Mouse (Mus musculus): Measurements from ENCODE around the gene Anks1.

Anks1 gene

GRCm38 (mm10) chr17:28026111-28026872 is 117.2 kb downstream of the Anks1 start:
- DNase-seq: peak; percentile 82

- no peak for DNase-seq
Observed at GRCm38 (mm10) chr17:28027197-28027596, 118.1 kb downstream of the Anks1 start.

GRCm38 (mm10) chr17:28028236-28028635 is 119.1 kb downstream of the Anks1 start:
- DNase-seq: no peak

GRCm38 (mm10) chr17:28029308-28029707 is 120.2 kb downstream of the Anks1 start:
- no peak for DNase-seq

GRCm38 (mm10) chr17:28030446-28030845 is 121.3 kb downstream of the Anks1 start:
- no peak for DNase-seq

- DNase-seq: no peak
Observed at GRCm38 (mm10) chr17:28031281-28031941, 122.3 kb downstream of the Anks1 start.

- DNase-seq: no peak
Observed at GRCm38 (mm10) chr17:28032219-28032618, 123.1 kb downstream of the Anks1 start.

GRCm38 (mm10) chr17:28033046-28033580 is 124.0 kb downstream of the Anks1 start:
- no peak for DNase-seq

GRCm38 (mm10) chr17:28034986-28035385 is 125.9 kb downstream of the Anks1 start:
- peak; percentile 77 for DNase-seq

GRCm38 (mm10) chr17:28036813-28037756 is 128.0 kb downstream of the Anks1 start:
- DNase-seq: no peak

- DNase-seq: no peak
Observed at GRCm38 (mm10) chr17:28040620-28041019, 131.5 kb downstream of the Anks1 start.

GRCm38 (mm10) chr17:28041298-28041697 is 132.2 kb downstream of the Anks1 start:
- DNase-seq: no peak

GRCm38 (mm10) chr17:28042299-28042771 is 133.2 kb downstream of the Anks1 start:
- DNase-seq: peak; percentile 57

- no peak for DNase-seq
Observed at GRCm38 (mm10) chr17:28047017-28047416, 137.9 kb downstream of the Anks1 start.

- no peak for DNase-seq
Observed at GRCm38 (mm10) chr17:28047520-28047919, 138.4 kb downstream of the Anks1 start.

- peak; percentile 49 for DNase-seq
Observed at GRCm38 (mm10) chr17:28048425-28048824, 139.3 kb downstream of the Anks1 start.

- DNase-seq: peak; percentile 62
Observed at GRCm38 (mm10) chr17:28050210-28050609, 141.1 kb downstream of the Anks1 start.

- DNase-seq: no peak
Observed at GRCm38 (mm10) chr17:28052293-28052863, 143.3 kb downstream of the Anks1 start.

GRCm38 (mm10) chr17:28058346-28058745 is 149.2 kb downstream of the Anks1 start:
- no peak for DNase-seq

GRCm38 (mm10) chr17:28060681-28061080 is 151.6 kb downstream of the Anks1 start:
- DNase-seq: no peak

GRCm38 (mm10) chr17:28061472-28061871 is 152.4 kb downstream of the Anks1 start:
- peak; percentile 39 for DNase-seq

- DNase-seq: no peak
Observed at GRCm38 (mm10) chr17:28062710-28063109, 153.6 kb downstream of the Anks1 start.

Data from lung, postnatal 14 days (tissue).